Comparison of ENCODE assay signal across 17 mouse cellular contexts in genomic region chr11:113021533-113021932, GRCm38 (mm10).
A peak's percentile ranks its signal among the peaks of the same experiment; 100 is the strongest.
DNase-seq lines count a peak whose midpoint lies in the region; ATAC-seq and TF ChIP-seq lines count a peak whose summit lies in the region.
"Had no signal": no experiment of that assay in that cellular context is flagged by ENCODE, and none has a peak within 500 bp of the region (broad histone marks: within the 10 kb centered on the region; RNA-seq: fewer than 3 reads in every experiment).

No protein-coding gene starts in this region.

- 0 out of 2 replicates have a peak, but pooled peaks have one; percentile 18 for ATAC-seq in liver, embryonic 11.5 days (replicated peaks; ENCODE audit: low FRiP score)
- no peak for ATAC-seq in liver, postnatal 0 days
- no peak for ATAC-seq in embryonic facial prominence, embryonic 14.5 days (ENCODE audit: low read depth)
- ATAC-seq: inflammation-experienced regulatory T-cells, adult 6 months had no signal

- TF ChIP-seq CTCF in liver, postnatal 0 days (IDR thresholded peaks at IDR 0.05; ENCODE audit: low read depth): no peak
- no peak for TF ChIP-seq CTCF in layer of hippocampus, adult 2 months (conservative IDR thresholded peaks at IDR 0.05)

- no peaks in the 10 kb centered on the region for H3K27me3 ChIP-seq in liver, embryonic 11.5 days (replicated peaks; ENCODE audit: control insufficient read depth, insufficient read depth, low read length)
- H3K27me3 ChIP-seq in liver, postnatal 0 days (ENCODE audit: insufficient read depth, low read length): 0 out of 2 replicates have a peak, but pooled peaks cover 3% of the 10 kb centered on the region
- no peaks in the 10 kb centered on the region for H3K27me3 ChIP-seq in embryonic facial prominence, embryonic 14.5 days (replicated peaks; ENCODE audit: control insufficient read depth, insufficient read depth, low read length)
- H3K27me3 ChIP-seq: embryonic facial prominence, embryonic 13.5 days; forebrain, embryonic 12.5 days; megakaryocyte, embryonic 14.5 days; neural tube, embryonic 12.5 days; stomach, embryonic 15.5 days had no signal

- no peak overlapping the region for H3K9ac ChIP-seq in liver, embryonic 11.5 days (ENCODE audit: low read depth, low read length)
- no peak overlapping the region for H3K9ac ChIP-seq in liver, postnatal 0 days (replicated peaks)
- no peak overlapping the region for H3K9ac ChIP-seq in embryonic facial prominence, embryonic 14.5 days (ENCODE audit: low read depth, low read length)
- H3K9ac ChIP-seq: embryonic facial prominence, embryonic 13.5 days; forebrain, embryonic 12.5 days; neural tube, embryonic 12.5 days; stomach, embryonic 15.5 days had no signal

- H3K36me3 ChIP-seq in liver, embryonic 11.5 days (ENCODE audit: control insufficient read depth, insufficient read depth, low read length): no peaks in the 10 kb centered on the region
- H3K36me3 ChIP-seq in liver, postnatal 0 days (replicated peaks; ENCODE audit: insufficient read depth, low read length): no peaks in the 10 kb centered on the region
- H3K36me3 ChIP-seq in embryonic facial prominence, embryonic 14.5 days (ENCODE audit: control insufficient read depth, insufficient read depth, low read length): no peaks in the 10 kb centered on the region
- H3K36me3 ChIP-seq: embryonic facial prominence, embryonic 13.5 days; forebrain, embryonic 12.5 days; G1E; neural tube, embryonic 12.5 days; stomach, embryonic 15.5 days had no signal

- no peaks in the 10 kb centered on the region for H3K4me1 ChIP-seq in liver, embryonic 11.5 days (replicated peaks; ENCODE audit: control insufficient read depth, insufficient read depth, low read length)
- no peaks in the 10 kb centered on the region for H3K4me1 ChIP-seq in liver, postnatal 0 days (ENCODE audit: insufficient read depth)
- H3K4me1 ChIP-seq in embryonic facial prominence, embryonic 14.5 days (ENCODE audit: control insufficient read depth, insufficient read depth, low read length): peaks cover 23% of the 10 kb centered on the region
- H3K4me1 ChIP-seq: megakaryocyte, embryonic 14.5 days had no signal

- H3K4me2 ChIP-seq in liver, embryonic 11.5 days: no peak overlapping the region
- H3K4me2 ChIP-seq in liver, postnatal 0 days (ENCODE audit: low read depth, low read length): no peak overlapping the region
- H3K4me2 ChIP-seq in embryonic facial prominence, embryonic 14.5 days (ENCODE audit: low read depth, low read length): no peak overlapping the region
- H3K4me2 ChIP-seq: embryonic facial prominence, embryonic 13.5 days; forebrain, embryonic 12.5 days; neural tube, embryonic 12.5 days; stomach, embryonic 15.5 days had no signal

- H3K9me3 ChIP-seq in liver, embryonic 11.5 days (ENCODE audit: control insufficient read depth, low read length): no peaks in the 10 kb centered on the region
- H3K9me3 ChIP-seq in liver, postnatal 0 days (ENCODE audit: low read length): 0 out of 2 replicates have a peak, but pooled peaks cover 3% of the 10 kb centered on the region
- H3K9me3 ChIP-seq in embryonic facial prominence, embryonic 14.5 days (ENCODE audit: control insufficient read depth, low read length): no peaks in the 10 kb centered on the region
- H3K9me3 ChIP-seq: embryonic facial prominence, embryonic 13.5 days; neural tube, embryonic 12.5 days; stomach, embryonic 15.5 days had no signal

- 43% methylated on average over 4 of the region's 4 CpGs for WGBS in liver, embryonic 11.5 days
- 42% methylated on average over 4 of the region's 4 CpGs for WGBS in liver, postnatal 0 days (ENCODE audit: insufficient replicate concordance)
- 30% methylated on average over 4 of the region's 4 CpGs for WGBS in embryonic facial prominence, embryonic 14.5 days

- H3K27ac ChIP-seq in liver, embryonic 11.5 days (ENCODE audit: low read depth, low read length): no peak overlapping the region
- H3K27ac ChIP-seq in liver, postnatal 0 days (ENCODE audit: low read depth): no peak overlapping the region
- H3K27ac ChIP-seq in embryonic facial prominence, embryonic 14.5 days (replicated peaks; ENCODE audit: low read depth, low read length): no peak overlapping the region
- no peak overlapping the region for H3K27ac ChIP-seq in layer of hippocampus, adult 2 months
- H3K27ac ChIP-seq: embryonic facial prominence, embryonic 13.5 days; forebrain, embryonic 12.5 days; neural tube, embryonic 12.5 days; stomach, embryonic 15.5 days had no signal

- H3K4me3 ChIP-seq in liver, embryonic 11.5 days (ENCODE audit: low read depth, low read length): no peak overlapping the region
- no peak overlapping the region for H3K4me3 ChIP-seq in liver, postnatal 0 days (ENCODE audit: low read depth, low read length)
- H3K4me3 ChIP-seq in embryonic facial prominence, embryonic 14.5 days (ENCODE audit: low read depth, low read length): no peak overlapping the region
- H3K4me3 ChIP-seq in layer of hippocampus, adult 2 months: no peak overlapping the region
- H3K4me3 ChIP-seq: embryonic facial prominence, embryonic 13.5 days; forebrain, embryonic 12.5 days; megakaryocyte, embryonic 14.5 days; neural tube, embryonic 12.5 days; stomach, embryonic 15.5 days had no signal

- DNase-seq in liver, embryonic 11.5 days (ENCODE audit: low spot score): no peak
- no peak for DNase-seq in liver, postnatal 0 days
- peak; percentile 82 for DNase-seq in ZHBTc4 (ENCODE audit: low read depth, low spot score)
- peak; percentile 27 for DNase-seq in embryonic facial prominence, embryonic 14.5 days (ENCODE audit: low spot score)
- DNase-seq in kidney, postnatal 14 days: peak; percentile 30
- DNase-seq in layer of hippocampus, adult 2 months (ENCODE audit: low spot score in 2 of 2): no peak
- no peak for DNase-seq in cerebellum, adult 9-11 months
- DNase-seq: adrenal gland, postnatal 14 days; cerebellum, adult 9-10 months; lung, postnatal 10 days had no signal

- TF ChIP-seq EP300 in liver, postnatal 0 days (IDR thresholded peaks at IDR 0.05; ENCODE audit: low read depth): no peak

Comparison
In these comparisons a context has a peak if more than half of its experiments do, and no peak if none do; other contexts are left out.
1. DNase-seq: peak in ZHBTc4 (single experiment), embryonic facial prominence, embryonic 14.5 days (single experiment) and kidney, postnatal 14 days (single experiment); none in liver, embryonic 11.5 days (single experiment), liver, postnatal 0 days (single experiment), layer of hippocampus, adult 2 months (0 of 2) and cerebellum, adult 9-11 months (single experiment).